Mouse (Mus musculus): ENCODE results near the gene Icam4. TPM values are rescaled to one million over a fixed set of nuclear protein-coding genes. Genes with fewer than 3 reads are reported as not detected.

Gene Icam4
- total and polyA plus RNA-seq, 3 experiments: 0.84 to 1.4 (median 1.0) TPM

GRCm38 (mm10) chr9:20987953-20988352, 41.2 kb upstream of the Icam4 start:
- H3K79me2 ChIP-seq (replicated peaks; ENCODE audit: control insufficient read depth, insufficient read depth, low read length): no peaks in the 10 kb centered on the region
- no peak overlapping the region for H3K27ac ChIP-seq
- no peaks in the 10 kb centered on the region for H3K36me3 ChIP-seq (ENCODE audit: control insufficient read depth, insufficient read depth, low read length)
- DNase-seq: no peak
- no peak overlapping the region for H3K9ac ChIP-seq (ENCODE audit: low read depth, low read length)
- no peak overlapping the region for H3K4me3 ChIP-seq
- no peaks in the 10 kb centered on the region for H3K27me3 ChIP-seq (ENCODE audit: control insufficient read depth, insufficient read depth, low read length)
- H3K4me1 ChIP-seq (ENCODE audit: control insufficient read depth, insufficient read depth, low read length): no peaks in the 10 kb centered on the region; the same call in 1 of the 2 replicates
- intact Hi-C loops (cut with DNase I): no loop called here
- 47% methylated on average over 7 of the region's 7 CpGs for WGBS
- no peak for TF ChIP-seq CTCF (IDR thresholded peaks at IDR 0.05)
- no peak for TF ChIP-seq POLR2A (IDR thresholded peaks at IDR 0.05; ENCODE audit: insufficient read depth, low read depth, low read length)
- no peak for TF ChIP-seq EP300 (IDR thresholded peaks at IDR 0.05; ENCODE audit: insufficient read depth, low read depth, low read length)

GRCm38 (mm10) chr9:20990861-20991260, 38.3 kb upstream of the Icam4 start:
- TF ChIP-seq CTCF (IDR thresholded peaks at IDR 0.05) (no peak), POLR2A (IDR thresholded peaks at IDR 0.05; ENCODE audit: insufficient read depth, low read depth, low read length) (no peak), EP300 (IDR thresholded peaks at IDR 0.05; ENCODE audit: insufficient read depth, low read depth, low read length) (no peak)
- Histone ChIP-seq H3K27me3 (ENCODE audit: control insufficient read depth, insufficient read depth, low read length) (no peaks in the 10 kb centered on the region), H3K36me3 (ENCODE audit: control insufficient read depth, insufficient read depth, low read length) (no peaks in the 10 kb centered on the region), H3K9ac (ENCODE audit: low read depth, low read length) (no peak overlapping the region), H3K4me1 (ENCODE audit: control insufficient read depth, insufficient read depth, low read length) (no peaks in the 10 kb centered on the region), H3K27ac (no peak overlapping the region), H3K4me3 (no peak overlapping the region), H3K79me2 (replicated peaks; ENCODE audit: control insufficient read depth, insufficient read depth, low read length) (no peaks in the 10 kb centered on the region)
- WGBS: 10% methylated on average over 10 of the region's 10 CpGs
- DNase-seq: no peak
- intact Hi-C loops (cut with DNase I): no loop called here

GRCm38 (mm10) chr9:20991587-20991986, 37.6 kb upstream of the Icam4 start:
- intact Hi-C loops (cut with DNase I): no loop called here
- Histone ChIP-seq H3K36me3 (ENCODE audit: control insufficient read depth, insufficient read depth, low read length) (no peaks in the 10 kb centered on the region), H3K27me3 (ENCODE audit: control insufficient read depth, insufficient read depth, low read length) (no peaks in the 10 kb centered on the region), H3K27ac (no peak overlapping the region), H3K4me1 (ENCODE audit: control insufficient read depth, insufficient read depth, low read length) (no peaks in the 10 kb centered on the region), H3K4me3 (no peak overlapping the region), H3K79me2 (replicated peaks; ENCODE audit: control insufficient read depth, insufficient read depth, low read length) (no peaks in the 10 kb centered on the region), H3K9ac (ENCODE audit: low read depth, low read length) (no peak overlapping the region)
- DNase-seq: no peak
- WGBS: 93% methylated on average over 4 of the region's 4 CpGs
- TF ChIP-seq CTCF (IDR thresholded peaks at IDR 0.05) (no peak), EP300 (IDR thresholded peaks at IDR 0.05; ENCODE audit: insufficient read depth, low read depth, low read length) (no peak), POLR2A (IDR thresholded peaks at IDR 0.05; ENCODE audit: insufficient read depth, low read depth, low read length) (no peak)

GRCm38 (mm10) chr9:20993165-20993898, 35.8 kb upstream of the Icam4 start:
- Histone ChIP-seq H3K4me1 (ENCODE audit: control insufficient read depth, insufficient read depth, low read length) (no peaks in the 10 kb centered on the region), H3K4me3 (no peak overlapping the region), H3K36me3 (ENCODE audit: control insufficient read depth, insufficient read depth, low read length) (no peaks in the 10 kb centered on the region), H3K27ac (no peak overlapping the region), H3K27me3 (ENCODE audit: control insufficient read depth, insufficient read depth, low read length) (no peaks in the 10 kb centered on the region), H3K79me2 (replicated peaks; ENCODE audit: control insufficient read depth, insufficient read depth, low read length) (no peaks in the 10 kb centered on the region), H3K9ac (ENCODE audit: low read depth, low read length) (no peak overlapping the region)
- intact Hi-C loops (cut with DNase I): no loop called here
- WGBS: 55% methylated on average over 5 of the region's 5 CpGs
- TF ChIP-seq CTCF (IDR thresholded peaks at IDR 0.05) (no peak), POLR2A (IDR thresholded peaks at IDR 0.05; ENCODE audit: insufficient read depth, low read depth, low read length) (no peak), EP300 (IDR thresholded peaks at IDR 0.05; ENCODE audit: insufficient read depth, low read depth, low read length) (no peak)
- DNase-seq: no peak

GRCm38 (mm10) chr9:20995069-20995468, 34.1 kb upstream of the Icam4 start:
- H3K36me3 ChIP-seq (ENCODE audit: control insufficient read depth, insufficient read depth, low read length): no peaks in the 10 kb centered on the region
- no peak overlapping the region for H3K4me3 ChIP-seq
- WGBS: 72% methylated on average over 3 of the region's 3 CpGs
- no peaks in the 10 kb centered on the region for H3K79me2 ChIP-seq (replicated peaks; ENCODE audit: control insufficient read depth, insufficient read depth, low read length)
- no peak overlapping the region for H3K27ac ChIP-seq
- H3K27me3 ChIP-seq (ENCODE audit: control insufficient read depth, insufficient read depth, low read length): no peaks in the 10 kb centered on the region
- no peaks in the 10 kb centered on the region for H3K4me1 ChIP-seq (ENCODE audit: control insufficient read depth, insufficient read depth, low read length)
- intact Hi-C loops (cut with DNase I): no loop called here
- no peak overlapping the region for H3K9ac ChIP-seq (ENCODE audit: low read depth, low read length)
- no peak for TF ChIP-seq CTCF (IDR thresholded peaks at IDR 0.05)
- no peak for TF ChIP-seq EP300 (IDR thresholded peaks at IDR 0.05; ENCODE audit: insufficient read depth, low read depth, low read length)
- no peak for TF ChIP-seq POLR2A (IDR thresholded peaks at IDR 0.05; ENCODE audit: insufficient read depth, low read depth, low read length)
- no peak for DNase-seq

- Histone ChIP-seq H3K27me3 (ENCODE audit: control insufficient read depth, insufficient read depth, low read length) (no peaks in the 10 kb centered on the region), H3K4me1 (ENCODE audit: control insufficient read depth, insufficient read depth, low read length) (no peaks in the 10 kb centered on the region), H3K36me3 (ENCODE audit: control insufficient read depth, insufficient read depth, low read length) (no peaks in the 10 kb centered on the region), H3K27ac (no peak overlapping the region), H3K79me2 (replicated peaks; ENCODE audit: control insufficient read depth, insufficient read depth, low read length) (no peaks in the 10 kb centered on the region), H3K4me3 (no peak overlapping the region), H3K9ac (ENCODE audit: low read depth, low read length) (no peak overlapping the region)
- TF ChIP-seq CTCF (IDR thresholded peaks at IDR 0.05): no peak
- TF ChIP-seq EP300 (IDR thresholded peaks at IDR 0.05; ENCODE audit: insufficient read depth, low read depth, low read length): no peak
- no peak for TF ChIP-seq POLR2A (IDR thresholded peaks at IDR 0.05; ENCODE audit: insufficient read depth, low read depth, low read length)
- WGBS: 85% methylated on average over 8 of the region's 8 CpGs
- no peak for DNase-seq
- intact Hi-C loops (cut with DNase I): loop anchor here (1.0 kb wide), 1 partner anchor 81 kb away; no protein-coding TSS in a partner anchor
These were observed 32.1 kb upstream of the Icam4 start for GRCm38 (mm10) chr9:20997065-20997464.

Data from heart, adult 2 months (tissue).